Mouse (Mus musculus): Measurements from ENCODE around the gene Sgpp2. TPM values are rescaled to one million over a fixed set of nuclear protein-coding genes. Genes with fewer than 3 reads are reported as not detected.

The Sgpp2 gene
- total RNA-seq (2021) = 1 to 10 TPM; 1.9 to 2.3 TPM

- intact Hi-C loops (cut with DNase I) = loop anchor here (5.0 kb wide), 1 partner anchor 78 kb away; no protein-coding TSS in a partner anchor
- DNase-seq (ENCODE audit: extremely low spot score in 1 of 2, low spot score in 2 of 2) = peak in 1 of 2 experiments; percentile 47
These were observed at the start of gene Sgpp2 for GRCm38 (mm10) chr1:78310021-78310752. Sgpp2 (plus strand) TSS chr1:78310345.

GRCm38 (mm10) chr1:78267519-78267918 lies 42.6 kb upstream of the Sgpp2 start:
- intact Hi-C loops (cut with DNase I) = no loop called here
- DNase-seq (ENCODE audit: extremely low spot score in 1 of 2, low spot score in 2 of 2) = no peak

DNA sequence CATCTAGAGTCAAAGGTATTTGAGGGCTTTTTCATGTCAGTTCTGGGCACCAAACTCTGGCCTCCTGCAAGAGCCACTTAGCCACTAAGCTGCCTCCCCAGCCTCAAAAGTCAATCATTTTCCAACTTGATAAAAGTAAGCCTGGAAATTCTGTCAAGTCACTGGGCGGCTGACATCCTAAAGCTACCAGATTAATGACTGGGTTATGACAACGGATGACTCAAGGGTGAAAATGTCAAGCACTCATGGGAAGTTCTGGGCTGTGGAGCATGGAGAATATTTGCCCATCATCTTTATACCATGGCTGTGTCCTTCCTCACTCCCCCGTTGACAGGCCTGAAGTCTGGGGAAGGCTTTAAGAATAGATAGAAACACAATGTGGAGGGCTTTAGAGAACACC lies 37.2 kb upstream of the Sgpp2 start:
- intact Hi-C loops (cut with DNase I) = no loop called here
- DNase-seq (ENCODE audit: extremely low spot score in 1 of 2, low spot score in 2 of 2) = no peak

DNA sequence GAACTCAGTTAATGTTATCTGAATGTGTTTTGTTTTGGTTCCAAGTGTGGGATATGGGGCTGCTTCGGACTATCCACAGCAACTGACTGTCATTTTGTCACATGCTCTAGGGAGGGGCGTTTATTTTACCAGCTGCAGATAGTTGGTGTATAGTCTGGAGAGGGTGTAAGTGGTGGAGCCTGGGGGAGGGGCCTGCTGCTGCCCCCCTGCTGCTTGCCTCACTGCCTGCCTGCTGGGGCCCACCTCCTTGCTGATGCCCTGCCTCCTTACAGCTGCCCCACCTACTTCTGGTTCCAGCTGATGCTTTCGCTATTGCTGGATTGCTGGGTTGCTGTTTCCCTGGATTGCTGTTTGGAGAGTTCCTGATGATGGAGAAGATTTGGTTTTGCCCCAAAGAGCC lies 31.0 kb upstream of the Sgpp2 start:
- intact Hi-C loops (cut with DNase I) = no loop called here
- DNase-seq (ENCODE audit: extremely low spot score in 1 of 2, low spot score in 2 of 2) = no peak

- intact Hi-C loops (cut with DNase I) = no loop called here
- DNase-seq (ENCODE audit: extremely low spot score in 1 of 2, low spot score in 2 of 2) = no peak
These were observed 17.7 kb upstream of the Sgpp2 start for GRCm38 (mm10) chr1:78292397-78292796.

GRCm38 (mm10) chr1:78299670-78300225 lies 10.4 kb upstream of the Sgpp2 start:
- no peak for DNase-seq (ENCODE audit: extremely low spot score in 1 of 2, low spot score in 2 of 2)
- intact Hi-C loops (cut with DNase I) = no loop called here

GRCm38 (mm10) chr1:78308688-78309087 lies 1.5 kb upstream of the Sgpp2 start:
- intact Hi-C loops (cut with DNase I) = no loop called here
- DNase-seq (ENCODE audit: extremely low spot score in 1 of 2, low spot score in 2 of 2) = no peak

GRCm38 (mm10) chr1:78309280-78309679 lies 865 bp upstream of the Sgpp2 start:
- no peak for DNase-seq (ENCODE audit: extremely low spot score in 1 of 2, low spot score in 2 of 2)
- intact Hi-C loops (cut with DNase I) = no loop called here

GRCm38 (mm10) chr1:78310861-78311341 lies 756 bp downstream of the Sgpp2 start:
- peak in 1 of 2 experiments; percentile 46 for DNase-seq (ENCODE audit: extremely low spot score in 1 of 2, low spot score in 2 of 2)
- intact Hi-C loops (cut with DNase I) = loop anchor here (5.0 kb wide), 1 partner anchor 79 kb away; no protein-coding TSS in a partner anchor

DNA sequence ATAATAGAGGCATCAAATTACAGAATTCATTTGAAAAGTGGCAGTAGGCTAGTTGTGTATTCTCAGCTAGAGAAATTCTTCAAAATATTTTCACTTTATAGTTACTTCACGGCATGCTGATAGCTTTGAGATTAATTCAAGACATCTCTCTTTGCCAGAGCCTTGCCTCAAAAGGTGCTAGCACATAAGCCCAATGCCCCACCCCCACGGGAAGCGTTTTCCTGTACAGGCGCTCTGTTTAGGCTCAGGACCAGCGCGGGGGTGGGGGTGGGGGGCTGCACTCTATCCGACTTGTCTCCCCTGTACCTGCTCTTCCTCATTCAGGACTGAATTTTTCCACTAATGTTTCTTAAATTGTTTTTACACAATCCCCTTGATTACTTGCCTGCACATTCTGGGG lies 1.3 kb downstream of the Sgpp2 start:
- DNase-seq (ENCODE audit: extremely low spot score in 1 of 2, low spot score in 2 of 2) = peak in 1 of 2 experiments; percentile 30
- intact Hi-C loops (cut with DNase I) = loop anchor here (5.0 kb wide), 1 partner anchor 79 kb away; no protein-coding TSS in a partner anchor

GRCm38 (mm10) chr1:78312917-78313316 lies 2.8 kb downstream of the Sgpp2 start:
- intact Hi-C loops (cut with DNase I) = loop anchor here (5.0 kb wide), 1 partner anchor 81 kb away; no protein-coding TSS in a partner anchor
- no peak for DNase-seq (ENCODE audit: extremely low spot score in 1 of 2, low spot score in 2 of 2)

DNA sequence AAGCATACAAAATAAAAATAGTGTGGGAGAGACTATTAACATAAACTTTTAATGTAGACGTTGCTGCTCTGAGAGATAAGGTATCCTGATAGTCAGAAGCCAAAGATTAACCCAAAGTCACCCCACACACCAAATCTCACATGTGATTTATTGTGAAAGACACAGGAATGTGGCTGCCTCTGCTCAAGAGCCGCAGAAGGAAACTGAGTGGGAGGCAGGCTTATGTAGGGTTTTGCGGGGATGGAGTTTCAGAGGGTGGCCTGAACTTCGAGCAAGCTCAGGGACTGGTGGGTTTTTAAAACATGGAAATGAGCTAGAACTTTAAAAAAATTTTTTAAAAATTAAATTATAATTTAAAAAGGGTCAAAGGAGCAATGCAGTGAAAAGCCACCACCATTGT lies 3.8 kb downstream of the Sgpp2 start:
- intact Hi-C loops (cut with DNase I) = loop anchor here (5.0 kb wide), 1 partner anchor 82 kb away; no protein-coding TSS in a partner anchor
- no peak for DNase-seq (ENCODE audit: extremely low spot score in 1 of 2, low spot score in 2 of 2)

DNA sequence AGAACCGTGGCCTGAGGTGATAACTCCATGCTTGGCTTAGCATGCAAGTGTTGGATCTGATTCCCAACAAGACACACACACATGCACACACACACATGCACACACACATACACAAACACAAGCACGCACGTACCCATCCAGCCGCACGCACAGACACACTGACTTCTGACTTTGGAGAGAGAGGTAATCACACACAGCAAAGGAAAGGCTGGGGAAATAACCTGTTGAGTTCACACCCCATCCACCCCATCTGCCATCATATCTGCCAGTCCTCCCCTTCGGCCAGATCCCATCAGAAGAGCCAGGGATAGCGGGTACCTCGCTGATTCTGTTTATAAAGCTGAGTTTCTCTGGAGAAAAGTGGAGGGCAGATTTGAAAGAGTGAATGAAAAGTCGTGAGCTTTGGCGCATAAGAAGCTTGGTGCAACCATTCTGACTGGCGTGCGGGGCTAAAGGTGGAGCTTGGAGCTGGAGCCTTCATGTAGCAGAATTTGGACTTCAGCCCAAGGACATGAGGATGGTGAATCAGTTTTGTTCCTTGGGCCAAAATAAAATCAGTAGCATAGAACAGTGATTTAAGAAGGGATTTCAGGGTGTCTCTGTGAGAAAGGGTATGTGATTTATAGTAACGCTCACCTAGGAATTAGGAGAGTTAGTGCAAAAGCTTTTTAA lies 8.1 kb downstream of the Sgpp2 start:
- intact Hi-C loops (cut with DNase I) = no loop called here
- no peak for DNase-seq (ENCODE audit: extremely low spot score in 1 of 2, low spot score in 2 of 2)

DNA sequence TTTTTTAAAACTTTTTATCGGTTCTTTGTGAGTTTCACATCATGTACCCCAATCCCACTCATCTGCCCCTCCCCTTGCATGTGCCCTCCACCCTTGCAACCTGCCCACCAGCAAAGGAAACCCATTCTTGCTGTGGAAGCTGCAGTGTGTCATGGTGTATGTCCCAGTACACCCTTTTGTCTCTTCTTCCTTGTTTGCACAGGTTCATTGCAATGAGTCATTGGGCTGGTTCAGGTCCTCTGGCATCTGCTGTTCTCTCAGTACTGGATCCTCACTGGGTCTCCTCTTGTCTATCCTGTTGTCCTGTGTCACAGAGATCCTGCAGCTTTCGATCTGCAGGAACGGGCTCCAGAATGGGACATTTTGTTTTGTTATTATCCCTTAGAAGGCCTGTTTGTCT lies 10.1 kb downstream of the Sgpp2 start:
- DNase-seq (ENCODE audit: extremely low spot score in 1 of 2, low spot score in 2 of 2) = no peak
- intact Hi-C loops (cut with DNase I) = no loop called here

DNA sequence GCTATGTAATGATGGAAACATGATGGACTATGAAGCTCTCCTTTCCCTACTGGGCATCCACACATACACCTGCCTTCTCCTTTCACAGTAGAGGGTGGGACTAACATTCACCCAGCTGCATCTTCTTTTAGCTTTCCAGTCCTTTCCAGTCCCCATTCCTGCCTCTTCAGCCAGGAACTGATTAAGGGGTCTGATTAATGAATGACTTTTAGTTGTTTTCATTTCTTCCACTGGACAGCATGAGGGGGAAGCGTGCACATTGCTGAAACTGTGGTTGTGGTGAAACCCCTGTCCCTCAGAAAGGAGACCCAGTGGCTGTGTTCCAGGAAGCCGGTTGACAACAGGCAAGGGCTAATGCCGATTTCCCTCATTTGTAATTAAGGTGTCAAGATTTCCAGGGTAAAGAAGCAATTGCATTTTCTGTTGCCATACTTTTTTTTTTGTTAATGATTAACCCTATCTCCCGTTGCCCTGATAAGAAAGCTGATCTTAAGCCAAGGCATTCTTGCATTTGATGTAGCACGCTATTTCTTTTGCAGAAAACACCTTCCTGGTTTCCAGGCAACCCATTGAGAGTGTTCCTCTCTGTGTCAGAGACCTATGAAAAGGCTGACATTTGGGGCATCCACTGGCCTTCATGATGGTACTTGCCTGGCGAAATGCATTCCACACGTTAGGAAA lies 12.1 kb downstream of the Sgpp2 start:
- DNase-seq (ENCODE audit: extremely low spot score in 1 of 2, low spot score in 2 of 2) = no peak
- intact Hi-C loops (cut with DNase I) = no loop called here

DNA sequence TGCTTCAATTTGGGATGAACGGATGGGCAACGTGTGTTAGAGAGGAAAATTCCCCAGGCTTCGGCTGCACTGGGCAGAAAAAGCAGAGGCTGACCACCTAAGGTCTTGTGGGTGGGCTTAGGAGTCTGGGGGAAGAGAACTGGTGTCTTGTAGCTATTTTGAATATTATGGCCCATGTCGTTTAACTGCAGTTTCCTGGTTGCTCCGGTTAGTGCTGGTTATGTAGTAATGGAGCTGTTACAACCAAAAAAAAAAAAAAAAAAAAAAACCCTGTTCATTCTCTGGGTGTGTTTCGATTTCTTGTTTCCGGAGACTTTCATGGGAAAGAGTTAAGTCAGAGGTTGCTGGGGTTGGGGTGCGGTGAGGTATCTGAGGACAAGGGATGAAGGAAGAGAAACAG lies 12.7 kb downstream of the Sgpp2 start:
- intact Hi-C loops (cut with DNase I) = no loop called here
- no peak for DNase-seq (ENCODE audit: extremely low spot score in 1 of 2, low spot score in 2 of 2)

- intact Hi-C loops (cut with DNase I) = no loop called here
These were observed 13.9 kb downstream of the Sgpp2 start for GRCm38 (mm10) chr1:78324044-78324443.

DNA sequence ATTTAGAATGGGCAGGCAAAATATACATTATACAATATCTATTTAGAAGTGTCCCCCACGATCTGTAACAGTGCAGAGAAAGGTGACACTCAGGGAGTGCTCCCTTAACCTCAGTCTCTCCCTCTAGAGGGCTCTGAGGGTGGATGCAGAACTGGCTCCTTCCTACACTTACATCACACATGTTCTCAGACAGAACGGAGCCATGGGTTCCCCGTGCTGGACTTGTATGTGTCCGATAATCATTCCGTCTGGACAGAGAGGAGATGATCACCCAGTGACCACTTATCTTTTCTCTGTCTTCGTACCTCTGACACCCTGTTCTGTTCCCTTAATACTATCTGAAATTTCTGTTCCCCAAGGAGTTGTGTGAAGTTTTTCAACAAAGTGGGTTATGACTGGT lies 15.7 kb downstream of the Sgpp2 start:
- intact Hi-C loops (cut with DNase I) = no loop called here
- DNase-seq (ENCODE audit: extremely low spot score in 1 of 2, low spot score in 2 of 2) = no peak

More at GRCm38 (mm10) chr1:78324044-78324443, 13.9 kb downstream of the Sgpp2 start:
- no peak for DNase-seq (ENCODE audit: extremely low spot score in 1 of 2, low spot score in 2 of 2)

DNA sequence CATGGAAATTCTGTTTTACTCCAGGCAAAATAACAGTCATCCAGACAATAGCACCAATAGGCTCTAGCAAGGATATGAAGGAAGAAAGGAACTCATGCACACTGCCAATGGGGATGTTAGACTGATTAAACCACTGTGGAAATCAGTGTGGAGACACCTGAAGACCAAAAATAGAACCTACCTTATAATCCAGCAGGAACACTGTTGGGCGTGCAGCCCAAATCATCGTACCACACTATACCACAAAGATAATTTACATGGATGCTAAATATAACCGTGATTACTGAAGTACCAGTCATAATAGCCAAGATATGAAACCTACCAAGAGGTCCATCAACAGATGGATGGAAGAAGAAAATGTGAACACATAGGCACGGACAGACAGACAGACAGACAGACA lies 18.5 kb downstream of the Sgpp2 start:
- no peak for DNase-seq (ENCODE audit: extremely low spot score in 1 of 2, low spot score in 2 of 2)
- intact Hi-C loops (cut with DNase I) = no loop called here

Measured in left cerebral cortex, postnatal 10 days (tissue).